Mouse (Mus musculus): ENCODE results near the gene C2cd4c. TPM values are rescaled to one million over a fixed set of nuclear protein-coding genes. Genes with fewer than 3 reads are reported as not detected.

C2cd4c gene
- total and polyA plus RNA-seq, 3 experiments = 0.02 to 0.10 TPM; not detected in 1

DNA sequence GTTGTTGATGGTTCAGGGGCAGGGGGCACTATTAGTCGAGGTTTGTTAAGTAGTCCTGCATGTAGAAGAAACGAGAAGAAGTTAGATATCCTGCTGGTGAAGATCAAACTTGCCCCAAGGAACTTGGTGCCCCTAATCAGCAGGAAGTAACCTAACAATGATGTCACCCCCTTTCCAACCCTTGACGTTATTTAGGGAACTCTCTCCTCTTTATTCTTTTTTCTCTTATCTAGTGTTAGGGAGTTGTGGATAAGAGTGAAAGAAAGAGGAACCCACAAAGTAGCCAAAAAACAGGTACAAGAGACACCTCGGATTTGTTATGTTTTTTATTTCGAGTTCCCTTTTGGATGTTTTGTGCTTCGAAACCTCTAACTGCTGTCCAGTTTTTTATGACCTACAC, 19.7 kb downstream of the C2cd4c start:
- intact Hi-C loops (cut with DNase I) = loop anchor here (2.0 kb wide), 1 partner anchor 75 kb away; the partner anchor contains the start of gene Tpgs1
- no peaks in the 10 kb centered on the region for H3K36me3 ChIP-seq (ENCODE audit: control insufficient read depth, insufficient read depth, low read length)
- no peak for DNase-seq
- H3K9ac ChIP-seq (ENCODE audit: low read depth, low read length) = no peak overlapping the region
- H3K79me2 ChIP-seq (replicated peaks; ENCODE audit: control insufficient read depth, insufficient read depth, low read length) = no peaks in the 10 kb centered on the region
- no peaks in the 10 kb centered on the region for H3K4me1 ChIP-seq (ENCODE audit: control insufficient read depth, insufficient read depth, low read length)
- TF ChIP-seq POLR2A (IDR thresholded peaks at IDR 0.05; ENCODE audit: insufficient read depth, low read depth, low read length) = no peak
- no peak for TF ChIP-seq CTCF (IDR thresholded peaks at IDR 0.05)
- no peak for TF ChIP-seq EP300 (IDR thresholded peaks at IDR 0.05; ENCODE audit: insufficient read depth, low read depth, low read length)
- no peaks in the 10 kb centered on the region for H3K27me3 ChIP-seq (ENCODE audit: control insufficient read depth, insufficient read depth, low read length)
- no peak overlapping the region for H3K27ac ChIP-seq
- WGBS = 32% methylated on average over 6 of the region's 6 CpGs
- H3K4me3 ChIP-seq = no peak overlapping the region

DNA sequence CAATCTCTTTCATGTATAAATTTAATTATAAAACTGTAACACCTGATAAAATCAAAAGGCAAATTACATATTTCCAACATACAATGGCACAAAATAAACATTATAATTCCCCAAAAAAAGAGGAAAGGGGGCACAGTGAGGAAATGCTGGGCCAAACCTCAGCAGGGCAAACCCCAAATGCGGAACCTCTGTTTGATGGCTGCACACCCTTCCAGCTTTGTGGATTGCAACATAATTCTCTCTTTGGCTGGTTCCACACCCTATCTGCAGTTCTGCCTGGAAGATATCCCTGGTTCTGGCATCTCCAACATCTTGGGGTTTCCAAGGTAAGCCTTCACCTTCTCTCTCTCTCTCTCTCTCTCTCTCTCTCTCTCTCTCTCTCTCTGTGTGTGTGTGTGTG, 23.1 kb downstream of the C2cd4c start:
- H3K36me3 ChIP-seq (ENCODE audit: control insufficient read depth, insufficient read depth, low read length) = no peaks in the 10 kb centered on the region
- no peak overlapping the region for H3K9ac ChIP-seq (ENCODE audit: low read depth, low read length)
- TF ChIP-seq EP300 (IDR thresholded peaks at IDR 0.05; ENCODE audit: insufficient read depth, low read depth, low read length) (no peak), CTCF (IDR thresholded peaks at IDR 0.05) (no peak), POLR2A (IDR thresholded peaks at IDR 0.05; ENCODE audit: insufficient read depth, low read depth, low read length) (no peak)
- no peak for DNase-seq
- H3K27ac ChIP-seq = no peak overlapping the region
- WGBS = 98% methylated on average over 1 of the region's 1 CpGs
- no peaks in the 10 kb centered on the region for H3K4me1 ChIP-seq (ENCODE audit: control insufficient read depth, insufficient read depth, low read length)
- no peaks in the 10 kb centered on the region for H3K27me3 ChIP-seq (ENCODE audit: control insufficient read depth, insufficient read depth, low read length)
- H3K4me3 ChIP-seq = no peak overlapping the region
- H3K79me2 ChIP-seq (replicated peaks; ENCODE audit: control insufficient read depth, insufficient read depth, low read length) = no peaks in the 10 kb centered on the region
- intact Hi-C loops (cut with DNase I) = no loop called here

DNA sequence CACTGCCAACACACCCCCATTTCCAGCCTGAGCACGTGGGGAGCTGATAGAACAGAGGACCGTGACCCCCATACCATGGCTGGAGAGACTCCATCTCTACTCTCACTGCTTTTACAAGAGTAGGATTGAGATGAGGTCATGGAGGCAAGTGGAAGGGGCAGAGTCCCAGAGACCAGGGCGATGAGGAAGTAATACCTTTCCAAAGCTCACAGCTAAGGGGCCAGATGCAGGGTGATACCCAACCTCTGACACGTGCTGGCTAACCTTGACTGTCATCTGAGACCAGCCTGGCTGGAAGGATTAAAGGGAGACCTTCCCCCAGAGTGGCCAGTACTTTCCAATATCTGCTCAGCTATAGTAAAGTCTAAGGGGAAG, 26.1 kb downstream of the C2cd4c start:
- H3K4me1 ChIP-seq (ENCODE audit: control insufficient read depth, insufficient read depth, low read length) = no peaks in the 10 kb centered on the region
- 69% methylated on average over 4 of the region's 4 CpGs for WGBS
- no peak overlapping the region for H3K4me3 ChIP-seq
- H3K27ac ChIP-seq = no peak overlapping the region
- no peaks in the 10 kb centered on the region for H3K36me3 ChIP-seq (ENCODE audit: control insufficient read depth, insufficient read depth, low read length)
- no peak for TF ChIP-seq EP300 (IDR thresholded peaks at IDR 0.05; ENCODE audit: insufficient read depth, low read depth, low read length)
- no peak for TF ChIP-seq POLR2A (IDR thresholded peaks at IDR 0.05; ENCODE audit: insufficient read depth, low read depth, low read length)
- TF ChIP-seq CTCF (IDR thresholded peaks at IDR 0.05) = no peak
- no peaks in the 10 kb centered on the region for H3K27me3 ChIP-seq (ENCODE audit: control insufficient read depth, insufficient read depth, low read length)
- no peaks in the 10 kb centered on the region for H3K79me2 ChIP-seq (replicated peaks; ENCODE audit: control insufficient read depth, insufficient read depth, low read length)
- no peak overlapping the region for H3K9ac ChIP-seq (ENCODE audit: low read depth, low read length)
- intact Hi-C loops (cut with DNase I) = no loop called here
- DNase-seq = peak in 1 of 2 experiments; percentile 3

DNA sequence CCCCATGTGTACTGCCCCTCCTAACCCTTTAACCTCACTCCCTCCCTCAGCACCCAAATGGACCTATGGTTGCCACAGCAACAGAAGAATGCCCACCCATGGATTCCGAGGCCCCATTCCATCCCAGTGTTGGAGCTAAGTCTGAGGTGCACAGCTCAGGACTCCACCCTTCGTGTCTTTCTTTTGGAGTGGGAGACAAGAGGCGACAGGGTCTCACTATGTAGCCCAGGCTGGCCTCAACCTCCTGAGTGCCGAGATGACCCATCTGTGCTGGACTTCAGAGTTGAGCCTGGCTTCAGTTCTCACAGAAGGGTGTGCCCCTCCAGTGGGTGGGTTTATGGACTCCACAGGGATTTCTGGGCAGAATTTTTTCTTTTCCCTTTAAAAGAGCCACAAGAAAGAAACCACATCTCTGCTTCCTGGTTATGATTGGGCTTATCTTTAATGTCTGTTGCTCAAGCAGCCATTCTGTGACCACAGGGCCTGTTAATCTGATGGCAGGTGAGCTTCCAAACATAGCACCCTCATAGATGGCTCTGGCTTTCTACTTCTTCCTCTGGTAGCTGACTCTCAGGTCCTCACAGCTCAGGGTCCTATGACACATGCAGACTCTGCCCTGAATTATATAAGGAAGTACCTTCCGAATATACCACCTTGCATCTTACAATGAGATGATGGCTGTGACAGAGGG, 26.6 kb downstream of the C2cd4c start, which contains the start of gene Theg:
Gene Theg (minus strand): TSS at position 271 of the 691 bp plus-strand sequence.
- no peaks in the 10 kb centered on the region for H3K27me3 ChIP-seq (ENCODE audit: control insufficient read depth, insufficient read depth, low read length)
- H3K36me3 ChIP-seq (ENCODE audit: control insufficient read depth, insufficient read depth, low read length) = no peaks in the 10 kb centered on the region
- H3K4me3 ChIP-seq = no peak within 1 kb of the TSS
- intact Hi-C loops (cut with DNase I) = no loop called here
- TF ChIP-seq EP300 (IDR thresholded peaks at IDR 0.05; ENCODE audit: insufficient read depth, low read depth, low read length) (no peak), CTCF (IDR thresholded peaks at IDR 0.05) (no peak), POLR2A (IDR thresholded peaks at IDR 0.05; ENCODE audit: insufficient read depth, low read depth, low read length) (no peak)
- peak in 1 of 2 experiments; percentile 9 for DNase-seq
- no peak within 1 kb of the TSS for H3K27ac ChIP-seq
- no peak within 1 kb of the TSS for H3K9ac ChIP-seq (ENCODE audit: low read depth, low read length)
- H3K79me2 ChIP-seq (replicated peaks; ENCODE audit: control insufficient read depth, insufficient read depth, low read length) = no peaks in the 10 kb centered on the region
- no peaks in the 10 kb centered on the region for H3K4me1 ChIP-seq (ENCODE audit: control insufficient read depth, insufficient read depth, low read length)
- WGBS = 77% methylated on average over 5 of the region's 5 CpGs

DNA sequence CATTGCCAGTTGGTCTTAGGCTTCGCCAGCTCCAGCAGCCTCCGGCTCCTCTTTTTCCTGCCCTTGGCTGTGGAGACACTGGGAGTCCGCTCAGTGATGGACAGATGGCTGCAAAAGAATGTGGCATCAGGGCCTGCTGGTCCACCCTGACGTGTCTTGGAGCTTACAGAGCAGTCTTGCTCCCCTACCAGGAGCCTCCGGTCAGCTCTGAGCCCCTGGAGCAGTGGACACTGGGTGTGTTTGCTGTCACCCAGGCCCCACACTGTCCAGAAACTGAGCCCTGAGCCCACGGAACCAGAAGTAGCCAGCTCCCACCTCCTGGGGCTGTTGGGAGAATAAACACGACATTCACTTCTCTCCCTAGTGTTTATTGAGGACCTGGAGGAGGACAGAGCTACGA, 27.6 kb downstream of the C2cd4c start:
- whole genome bisulfite sequencing = 71% methylated on average over 8 of the region's 8 CpGs
- H3K79me2 ChIP-seq (replicated peaks; ENCODE audit: control insufficient read depth, insufficient read depth, low read length) = no peaks in the 10 kb centered on the region
- no peaks in the 10 kb centered on the region for H3K36me3 ChIP-seq (ENCODE audit: control insufficient read depth, insufficient read depth, low read length)
- DNase-seq = no peak
- H3K4me3 ChIP-seq = no peak overlapping the region
- no peak for TF ChIP-seq POLR2A (IDR thresholded peaks at IDR 0.05; ENCODE audit: insufficient read depth, low read depth, low read length)
- TF ChIP-seq CTCF (IDR thresholded peaks at IDR 0.05) = no peak
- no peak for TF ChIP-seq EP300 (IDR thresholded peaks at IDR 0.05; ENCODE audit: insufficient read depth, low read depth, low read length)
- H3K27me3 ChIP-seq (ENCODE audit: control insufficient read depth, insufficient read depth, low read length) = no peaks in the 10 kb centered on the region
- no peaks in the 10 kb centered on the region for H3K4me1 ChIP-seq (ENCODE audit: control insufficient read depth, insufficient read depth, low read length)
- no peak overlapping the region for H3K27ac ChIP-seq
- no peak overlapping the region for H3K9ac ChIP-seq (ENCODE audit: low read depth, low read length)
- intact Hi-C loops (cut with DNase I) = no loop called here

DNA sequence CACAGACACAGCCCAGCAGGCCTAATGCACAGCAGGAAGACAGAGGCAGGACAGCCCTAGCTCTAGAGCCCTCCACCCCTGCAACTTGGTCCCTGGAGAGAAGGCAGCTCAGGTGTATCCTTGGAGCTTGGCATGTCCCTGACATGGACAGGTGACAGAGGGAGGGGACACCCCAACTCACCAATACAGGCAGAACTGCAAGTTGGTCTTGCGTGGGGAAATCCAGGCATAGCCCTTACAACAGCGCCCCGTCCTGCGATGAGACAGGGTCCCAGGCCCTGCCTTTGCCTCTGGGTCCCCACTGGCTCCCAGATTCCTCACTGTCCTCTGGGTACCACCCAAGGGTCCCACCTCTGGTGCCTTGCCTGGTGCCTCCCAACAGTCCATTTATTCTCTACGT, 28.1 kb downstream of the C2cd4c start:
- no peak overlapping the region for H3K27ac ChIP-seq
- WGBS = 94% methylated on average over 5 of the region's 5 CpGs
- H3K27me3 ChIP-seq (ENCODE audit: control insufficient read depth, insufficient read depth, low read length) = no peaks in the 10 kb centered on the region
- no peak overlapping the region for H3K9ac ChIP-seq (ENCODE audit: low read depth, low read length)
- peak in 1 of 2 experiments; percentile 12 for DNase-seq
- TF ChIP-seq POLR2A (IDR thresholded peaks at IDR 0.05; ENCODE audit: insufficient read depth, low read depth, low read length) = no peak
- TF ChIP-seq EP300 (IDR thresholded peaks at IDR 0.05; ENCODE audit: insufficient read depth, low read depth, low read length) = no peak
- no peak for TF ChIP-seq CTCF (IDR thresholded peaks at IDR 0.05)
- H3K4me1 ChIP-seq (ENCODE audit: control insufficient read depth, insufficient read depth, low read length) = no peaks in the 10 kb centered on the region
- no peaks in the 10 kb centered on the region for H3K79me2 ChIP-seq (replicated peaks; ENCODE audit: control insufficient read depth, insufficient read depth, low read length)
- intact Hi-C loops (cut with DNase I) = no loop called here
- H3K36me3 ChIP-seq (ENCODE audit: control insufficient read depth, insufficient read depth, low read length) = no peaks in the 10 kb centered on the region
- H3K4me3 ChIP-seq = no peak overlapping the region
